Mouse (Mus musculus): ENCODE measurements around the gene Rpgr. TPM values are rescaled to one million over a fixed set of nuclear protein-coding genes. Genes with fewer than 3 reads are reported as not detected.

Rpgr gene
- 1.4 TPM for polyA plus RNA-seq (2012; fragmentation: generic; extraction: Trizol)

DNA sequence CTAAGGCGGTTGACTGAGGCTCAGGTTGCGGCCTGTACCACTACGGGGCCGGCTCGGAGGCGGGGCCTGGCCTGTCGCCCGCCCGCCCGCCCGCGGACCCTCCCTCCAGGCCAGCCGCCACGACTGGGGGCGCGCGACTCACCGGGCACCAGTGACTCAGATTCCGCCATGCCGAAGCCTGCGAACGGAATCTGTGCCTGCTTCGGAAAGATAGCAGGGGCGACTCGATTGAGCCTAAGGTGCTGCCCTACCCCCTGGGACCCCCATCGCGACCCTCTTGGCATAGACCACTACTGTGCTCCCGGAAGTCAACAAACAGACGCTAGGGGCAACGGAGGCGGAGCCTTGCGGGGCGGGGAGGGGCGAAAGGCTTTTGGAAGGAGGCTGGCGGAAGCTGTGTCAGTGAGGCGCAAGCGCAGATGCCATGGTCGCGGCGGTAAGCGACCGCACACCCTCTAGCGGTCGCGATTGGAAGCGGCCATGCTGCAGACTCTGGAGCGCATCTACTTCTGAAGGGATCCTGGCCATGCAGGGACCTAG lies at the start of gene Rpgr:
TSS of gene Rpgr (minus strand) at position 511 of the 540 bp plus-strand sequence.
- TF ChIP-seq POLR2AphosphoS2 (IDR thresholded peaks at IDR 0.05; ENCODE audit: insufficient read length, low read depth) (no peak), MYOG (IDR thresholded peaks at IDR 0.05; ENCODE audit: control insufficient read depth in 1 of 3, insufficient read depth in 1 of 3, insufficient read length in 2 of 3, low read depth in 2 of 3) (no peak), MAX (IDR thresholded peaks at IDR 0.05; ENCODE audit: low read depth) (no peak), USF1 (IDR thresholded peaks at IDR 0.05; ENCODE audit: low read depth) (no peak), E2F4 (IDR thresholded peaks at IDR 0.05; ENCODE audit: insufficient read depth) (no peak), REST (IDR thresholded peaks at IDR 0.05; ENCODE audit: insufficient read depth, insufficient read length) (no peak), MYOD1 (IDR thresholded peaks at IDR 0.05; ENCODE audit: control insufficient read depth in 1 of 3, insufficient read length in 2 of 3, low read depth in 2 of 3) (no peak), TCF12 (IDR thresholded peaks at IDR 0.05; ENCODE audit: insufficient read depth, poor library complexity, severe bottlenecking) (no peak), POLR2A (IDR thresholded peaks at IDR 0.05; ENCODE audit: insufficient read length, low read depth) (no peak), TCF3 (IDR thresholded peaks at IDR 0.05; ENCODE audit: insufficient read length, low read depth) (no peak), CEBPB (IDR thresholded peaks at IDR 0.05; ENCODE audit: insufficient read depth, poor library complexity, severe bottlenecking) (no peak), SRF (IDR thresholded peaks at IDR 0.05; ENCODE audit: control insufficient read depth, insufficient read length, low read depth) (no peak)
- Histone ChIP-seq H3K36me3 (ENCODE audit: control insufficient read depth, insufficient read depth) (no peaks in the 10 kb centered on the region), H3K4me2 (ENCODE audit: low read depth) (peak within 1 kb of the TSS; percentile 75), H3K4me3 (peak within 1 kb of the TSS; percentile 39), H3K27me3 (ENCODE audit: control insufficient read depth, insufficient read depth, insufficient read length) (no peaks in the 10 kb centered on the region), H3K79me2 (ENCODE audit: control insufficient read depth, insufficient read depth) (no peaks in the 10 kb centered on the region), H3ac (ENCODE audit: control insufficient read depth, insufficient read length) (no peak within 1 kb of the TSS)

DNA sequence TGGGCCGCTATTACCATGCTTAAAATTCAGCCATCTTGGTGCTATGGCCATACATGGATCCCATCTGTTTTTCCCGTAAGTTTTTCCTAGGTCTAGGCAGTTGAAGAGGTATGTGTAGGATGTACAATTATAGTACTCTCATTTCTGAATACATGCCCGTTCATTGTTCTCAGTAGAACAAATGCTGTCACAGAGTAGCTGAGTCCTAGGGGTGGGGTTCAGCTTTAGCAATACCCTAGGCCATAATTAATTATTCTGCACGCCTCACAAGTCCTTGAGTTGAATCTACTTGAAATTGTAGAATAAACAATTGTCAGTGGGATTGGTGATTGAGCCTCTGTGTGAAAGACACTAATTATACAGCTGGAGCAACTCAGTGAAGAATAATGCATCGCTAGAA lies 41.5 kb upstream of the Rpgr start:
- H3K4me3 ChIP-seq = no peak overlapping the region
- no peak overlapping the region for H3K4me2 ChIP-seq (ENCODE audit: low read depth)
- H3K79me2 ChIP-seq (ENCODE audit: control insufficient read depth, insufficient read depth) = no peaks in the 10 kb centered on the region
- no peak overlapping the region for H3ac ChIP-seq (ENCODE audit: control insufficient read depth, insufficient read length)
- no peaks in the 10 kb centered on the region for H3K27me3 ChIP-seq (ENCODE audit: control insufficient read depth, insufficient read depth, insufficient read length)
- H3K36me3 ChIP-seq (ENCODE audit: control insufficient read depth, insufficient read depth) = no peaks in the 10 kb centered on the region
- TF ChIP-seq MAX (IDR thresholded peaks at IDR 0.05; ENCODE audit: low read depth) (no peak), TCF3 (IDR thresholded peaks at IDR 0.05; ENCODE audit: insufficient read length, low read depth) (no peak), USF1 (IDR thresholded peaks at IDR 0.05; ENCODE audit: low read depth) (no peak), MYOD1 (IDR thresholded peaks at IDR 0.05; ENCODE audit: control insufficient read depth in 1 of 3, insufficient read length in 2 of 3, low read depth in 2 of 3) (no peak), MYOG (IDR thresholded peaks at IDR 0.05; ENCODE audit: control insufficient read depth in 1 of 3, insufficient read depth in 1 of 3, insufficient read length in 2 of 3, low read depth in 2 of 3) (no peak), POLR2A (IDR thresholded peaks at IDR 0.05; ENCODE audit: insufficient read length, low read depth) (no peak), SRF (IDR thresholded peaks at IDR 0.05; ENCODE audit: control insufficient read depth, insufficient read length, low read depth) (no peak), E2F4 (IDR thresholded peaks at IDR 0.05; ENCODE audit: insufficient read depth) (no peak)

DNA sequence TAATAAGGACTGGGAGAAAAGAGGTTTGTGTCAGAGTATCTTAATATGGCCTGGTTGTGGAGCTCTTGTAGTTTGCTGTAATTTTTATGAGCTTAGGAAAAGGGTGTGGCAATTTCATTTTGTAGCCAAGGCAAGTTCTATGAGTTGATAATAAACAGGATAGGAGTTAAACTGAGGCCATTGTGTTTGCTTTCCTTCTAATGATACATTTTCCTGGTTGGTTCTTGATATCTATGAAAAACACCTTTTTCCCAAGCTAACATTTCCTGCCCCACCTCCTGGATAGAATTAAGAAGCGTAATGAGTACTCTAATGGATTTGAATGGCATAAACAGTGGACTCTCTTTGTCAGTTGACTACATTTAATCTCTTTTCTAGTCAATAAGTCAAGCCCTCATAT lies 41.1 kb upstream of the Rpgr start:
- no peaks in the 10 kb centered on the region for H3K79me2 ChIP-seq (ENCODE audit: control insufficient read depth, insufficient read depth)
- H3K27me3 ChIP-seq (ENCODE audit: control insufficient read depth, insufficient read depth, insufficient read length) = no peaks in the 10 kb centered on the region
- TF ChIP-seq POLR2A (IDR thresholded peaks at IDR 0.05; ENCODE audit: insufficient read length, low read depth) (no peak), REST (IDR thresholded peaks at IDR 0.05; ENCODE audit: insufficient read depth, insufficient read length) (no peak), MYOG (IDR thresholded peaks at IDR 0.05; ENCODE audit: control insufficient read depth in 1 of 3, insufficient read depth in 1 of 3, insufficient read length in 2 of 3, low read depth in 2 of 3) (no peak), TCF3 (IDR thresholded peaks at IDR 0.05; ENCODE audit: insufficient read length, low read depth) (no peak), TCF12 (IDR thresholded peaks at IDR 0.05; ENCODE audit: insufficient read depth, poor library complexity, severe bottlenecking) (no peak), SRF (IDR thresholded peaks at IDR 0.05; ENCODE audit: control insufficient read depth, insufficient read length, low read depth) (no peak), CEBPB (IDR thresholded peaks at IDR 0.05; ENCODE audit: insufficient read depth, poor library complexity, severe bottlenecking) (no peak), MYOD1 (IDR thresholded peaks at IDR 0.05; ENCODE audit: control insufficient read depth in 1 of 3, insufficient read length in 2 of 3, low read depth in 2 of 3) (no peak), USF1 (IDR thresholded peaks at IDR 0.05; ENCODE audit: low read depth) (no peak), MAX (IDR thresholded peaks at IDR 0.05; ENCODE audit: low read depth) (no peak)
- H3ac ChIP-seq (ENCODE audit: control insufficient read depth, insufficient read length) = no peak overlapping the region
- H3K4me2 ChIP-seq (ENCODE audit: low read depth) = no peak overlapping the region
- no peak overlapping the region for H3K4me3 ChIP-seq
- no peaks in the 10 kb centered on the region for H3K36me3 ChIP-seq (ENCODE audit: control insufficient read depth, insufficient read depth)

DNA sequence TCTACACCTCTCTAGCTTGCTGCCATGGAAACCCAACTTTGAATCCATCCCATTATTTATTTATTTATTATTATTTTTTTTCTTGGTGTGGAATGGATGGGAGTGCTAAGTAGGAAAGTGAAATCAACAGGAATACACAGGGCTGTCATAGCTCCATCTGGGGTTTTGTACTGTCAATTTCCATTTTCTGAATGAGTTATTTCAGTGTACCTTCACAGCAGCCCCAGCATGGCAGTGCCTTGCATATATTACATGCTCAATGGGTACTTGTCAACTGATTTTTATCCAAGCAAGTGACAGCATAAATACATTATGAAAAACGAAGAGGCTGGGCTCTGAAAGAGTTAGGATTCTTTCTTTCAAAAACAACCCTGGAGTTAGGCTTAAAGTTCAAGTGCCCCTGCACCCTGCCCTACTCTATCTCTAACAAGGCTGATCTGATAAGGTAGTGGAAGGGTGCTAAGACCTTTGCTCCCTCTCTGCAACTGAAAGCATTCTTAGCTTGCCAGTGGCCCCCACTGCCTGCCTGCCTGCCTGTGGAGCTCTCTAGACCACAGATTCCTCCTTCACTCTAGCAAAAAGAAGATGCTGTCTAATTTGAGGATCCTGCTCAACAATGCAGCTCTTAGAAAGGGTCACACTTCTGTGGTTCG lies 35.3 kb upstream of the Rpgr start, which contains the start of gene Otc:
TSS of gene Otc (plus strand) at position 454 of the 653 bp plus-strand sequence.
- H3K27me3 ChIP-seq (ENCODE audit: control insufficient read depth, insufficient read depth, insufficient read length) = no peaks in the 10 kb centered on the region
- no peak for TF ChIP-seq POLR2AphosphoS2 (IDR thresholded peaks at IDR 0.05; ENCODE audit: insufficient read length, low read depth)
- TF ChIP-seq SRF (IDR thresholded peaks at IDR 0.05; ENCODE audit: control insufficient read depth, insufficient read length, low read depth) = no peak
- no peak for TF ChIP-seq CEBPB (IDR thresholded peaks at IDR 0.05; ENCODE audit: insufficient read depth, poor library complexity, severe bottlenecking)
- no peak for TF ChIP-seq MYOG (IDR thresholded peaks at IDR 0.05; ENCODE audit: control insufficient read depth in 1 of 3, insufficient read depth in 1 of 3, insufficient read length in 2 of 3, low read depth in 2 of 3)
- TF ChIP-seq MYOD1 (IDR thresholded peaks at IDR 0.05; ENCODE audit: control insufficient read depth in 1 of 3, insufficient read length in 2 of 3, low read depth in 2 of 3) = no peak
- no peak for TF ChIP-seq MAX (IDR thresholded peaks at IDR 0.05; ENCODE audit: low read depth)
- no peak for TF ChIP-seq E2F4 (IDR thresholded peaks at IDR 0.05; ENCODE audit: insufficient read depth)
- H3K4me3 ChIP-seq = no peak within 1 kb of the TSS
- no peaks in the 10 kb centered on the region for H3K79me2 ChIP-seq (ENCODE audit: control insufficient read depth, insufficient read depth)
- H3K36me3 ChIP-seq (ENCODE audit: control insufficient read depth, insufficient read depth) = no peaks in the 10 kb centered on the region
- no peak within 1 kb of the TSS for H3K4me2 ChIP-seq (ENCODE audit: low read depth)
- H3ac ChIP-seq (ENCODE audit: control insufficient read depth, insufficient read length) = no peak within 1 kb of the TSS

All from myocyte (in vitro differentiated cells).